Mouse (Mus musculus) left cerebral cortex, postnatal 10 days (tissue): ENCODE data around the gene Gpx6. TPM values are rescaled to one million over a fixed set of nuclear protein-coding genes. Genes with fewer than 3 reads are reported as not detected.

ENCODE experiments used
- DNase-seq, 2 experiments: peaks; one replicate each; pipeline ENCODE4 v3.0.0; 2021 to 2022; ENCODE audit warnings: low spot score in 2 of 2, mixed read lengths in 1 of 2; ENCODE audit errors: extremely low spot score in 1 of 2
- intact Hi-C: fragments of 180-260 bp; cut with DNase I; formaldehyde crosslinking; loops from one replicate; pipeline ENCODE4 v1.15.1; 2025
- total RNA-seq, 2 experiments: library from RNA; stranded (reverse); gene quantifications; 2 replicates each; pipeline ENCODE4 v1.2.3; 2021

Gpx6 gene
- not detected for total RNA-seq

DNA sequence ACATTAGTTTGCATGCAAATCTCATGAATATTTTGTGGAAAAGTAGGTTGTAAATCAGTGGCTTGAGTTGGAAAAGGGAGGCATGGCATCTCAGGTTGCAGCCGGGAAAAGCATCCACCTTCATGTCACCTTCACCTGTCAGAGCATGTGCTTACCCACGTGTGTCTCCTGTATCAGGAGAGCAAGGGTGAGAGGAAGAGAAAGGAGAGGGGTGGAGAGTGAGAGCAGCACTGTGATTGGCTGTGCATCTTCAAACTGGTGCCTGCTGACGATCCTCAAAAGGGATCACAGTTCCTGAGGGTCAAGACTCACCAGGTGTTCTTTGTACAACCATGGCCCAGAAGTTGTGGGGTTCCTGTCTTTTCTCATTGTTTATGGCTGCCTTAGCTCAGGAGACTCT lies at the start of gene Gpx6:
Gene Gpx6 (plus strand): TSS at position 200 of the 400 bp plus-strand sequence.
- no peak for DNase-seq
- intact Hi-C loops: no loop called here

DNA sequence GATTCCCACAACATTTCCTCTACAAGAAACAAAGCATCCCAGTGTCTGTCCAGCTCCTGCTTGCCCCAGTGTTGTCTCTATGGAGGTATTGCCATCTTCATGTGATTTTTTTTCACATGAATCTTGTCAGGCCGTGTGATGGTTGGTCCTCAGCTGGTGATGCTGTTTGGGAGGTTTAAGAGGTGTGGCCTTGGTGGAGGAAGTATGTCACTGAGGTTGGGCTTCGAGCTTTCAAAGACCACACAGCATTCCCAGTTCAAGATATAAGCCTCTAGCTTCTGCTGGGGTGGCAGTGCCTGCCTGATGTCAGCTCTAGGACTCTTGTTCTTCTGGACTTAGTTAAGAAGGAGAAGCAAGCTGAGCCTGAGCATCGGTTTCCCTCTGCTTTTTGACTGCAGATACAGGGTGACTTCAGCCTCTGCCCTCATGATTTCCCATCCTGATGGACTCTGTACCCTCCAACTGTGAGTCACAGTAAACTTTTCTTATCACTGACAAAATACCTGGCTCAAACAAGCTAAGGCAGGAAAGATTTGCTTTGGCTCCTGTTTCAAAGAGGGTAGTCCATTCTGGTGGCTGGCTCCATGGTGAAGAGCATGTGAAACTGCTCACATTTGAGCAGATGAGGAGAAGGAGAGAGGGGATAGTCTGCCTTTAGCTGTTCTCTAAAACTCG lies 49.0 kb upstream of the Gpx6 start:
- intact Hi-C loops: no loop called here
- DNase-seq: no peak

DNA sequence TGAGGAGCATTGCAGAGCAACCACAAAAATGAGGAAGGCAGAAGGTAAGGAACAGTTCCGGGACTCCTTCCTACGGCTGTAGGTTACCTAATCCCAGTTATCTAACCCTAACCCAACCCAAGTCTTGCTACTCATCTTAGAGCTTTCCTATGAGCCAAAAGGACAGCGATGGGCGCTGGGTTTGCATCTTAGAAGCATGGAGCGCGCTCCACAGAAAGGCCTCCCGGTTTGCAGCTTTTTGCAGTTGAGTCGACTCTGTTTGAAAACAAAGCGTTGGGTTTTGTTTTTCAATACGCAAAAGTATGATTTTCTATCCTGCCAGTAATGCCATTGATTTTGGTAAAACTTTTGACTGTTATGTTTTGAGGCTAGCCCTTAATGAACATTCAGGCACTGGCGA lies 48.0 kb upstream of the Gpx6 start:
- no peak for DNase-seq
- intact Hi-C loops: no loop called here

DNA sequence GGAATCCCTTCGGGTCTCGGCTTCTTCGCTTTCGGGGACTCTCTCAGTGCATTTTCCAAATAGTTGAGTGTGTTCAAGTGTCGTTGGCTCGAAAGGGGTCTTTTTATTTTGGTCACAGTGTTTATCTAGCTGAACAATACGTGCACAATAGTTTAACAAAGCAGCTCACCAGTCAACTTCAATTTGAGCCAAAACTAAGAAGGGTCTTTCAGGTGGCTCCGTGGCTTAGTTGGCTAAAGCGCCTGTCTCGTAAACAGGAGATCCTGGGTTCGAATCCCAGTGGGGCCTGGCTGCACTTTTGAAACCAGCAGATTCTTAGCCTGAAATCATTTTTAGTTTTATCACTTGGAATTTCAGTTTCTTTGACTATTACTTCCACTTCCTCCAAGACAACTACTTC lies 47.6 kb upstream of the Gpx6 start:
- intact Hi-C loops: no loop called here

DNA sequence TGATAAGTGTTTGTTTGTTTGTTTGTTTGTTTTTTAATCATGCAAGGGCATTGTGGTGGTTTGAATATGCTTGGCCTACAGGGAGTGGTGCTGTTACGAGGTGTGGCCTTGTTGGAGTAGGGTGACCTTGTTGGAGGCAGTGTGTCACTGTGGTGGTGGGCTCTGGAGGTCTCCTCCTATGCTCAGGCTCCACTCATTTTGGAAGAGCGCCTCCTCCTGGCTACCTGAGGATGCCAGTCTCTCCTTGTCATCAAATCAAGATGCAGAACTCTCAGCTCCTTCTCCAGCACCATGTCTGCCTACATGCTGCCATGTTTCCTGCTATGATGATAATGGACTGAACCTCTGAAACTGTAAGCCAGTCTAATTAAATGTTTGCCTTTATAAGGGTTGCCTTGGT lies 46.2 kb upstream of the Gpx6 start:
- no peak for DNase-seq
- intact Hi-C loops: no loop called here

More for the DNA sequence above, 47.6 kb upstream of the Gpx6 start:
- no peak for DNase-seq

DNA sequence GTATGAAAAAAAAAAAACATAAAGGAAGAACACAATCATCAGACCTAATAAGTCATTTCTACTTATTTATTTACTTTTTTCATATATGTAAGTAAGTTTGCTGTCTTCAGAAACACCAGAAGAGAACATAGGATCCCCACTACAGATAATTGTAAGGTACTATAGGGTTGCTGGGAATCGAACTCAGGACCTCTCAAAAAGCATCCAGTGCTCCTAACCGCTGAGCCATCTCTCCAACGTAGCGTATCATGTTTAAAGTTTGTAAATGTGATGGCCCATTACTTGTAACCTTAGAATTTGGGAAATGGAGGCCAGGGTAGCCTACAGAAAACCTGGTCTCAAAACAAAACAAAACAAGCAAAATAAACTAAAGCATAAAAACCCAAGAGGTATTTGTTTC lies 44.4 kb upstream of the Gpx6 start:
- DNase-seq: no peak
- intact Hi-C loops: no loop called here

DNA sequence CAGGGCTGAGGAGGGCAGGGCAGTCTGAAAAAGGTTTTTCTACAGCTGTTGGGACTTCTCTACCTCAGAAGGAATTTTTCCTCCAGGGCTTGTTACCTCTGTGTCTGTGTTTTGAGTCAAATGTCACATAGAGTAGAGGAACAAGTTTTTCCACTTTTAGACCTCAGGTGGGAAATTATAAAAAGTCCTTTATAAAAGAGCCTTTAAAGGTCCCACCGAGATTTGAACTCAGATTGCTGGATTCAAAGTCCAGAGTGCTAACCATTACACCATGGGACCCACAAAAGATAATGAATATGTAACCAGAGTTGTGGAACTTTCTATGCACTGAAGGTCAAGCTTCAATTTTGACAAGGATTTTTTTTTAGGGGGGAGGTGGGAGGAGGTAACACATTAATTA lies 43.7 kb upstream of the Gpx6 start:
- no peak for DNase-seq
- intact Hi-C loops: no loop called here

DNA sequence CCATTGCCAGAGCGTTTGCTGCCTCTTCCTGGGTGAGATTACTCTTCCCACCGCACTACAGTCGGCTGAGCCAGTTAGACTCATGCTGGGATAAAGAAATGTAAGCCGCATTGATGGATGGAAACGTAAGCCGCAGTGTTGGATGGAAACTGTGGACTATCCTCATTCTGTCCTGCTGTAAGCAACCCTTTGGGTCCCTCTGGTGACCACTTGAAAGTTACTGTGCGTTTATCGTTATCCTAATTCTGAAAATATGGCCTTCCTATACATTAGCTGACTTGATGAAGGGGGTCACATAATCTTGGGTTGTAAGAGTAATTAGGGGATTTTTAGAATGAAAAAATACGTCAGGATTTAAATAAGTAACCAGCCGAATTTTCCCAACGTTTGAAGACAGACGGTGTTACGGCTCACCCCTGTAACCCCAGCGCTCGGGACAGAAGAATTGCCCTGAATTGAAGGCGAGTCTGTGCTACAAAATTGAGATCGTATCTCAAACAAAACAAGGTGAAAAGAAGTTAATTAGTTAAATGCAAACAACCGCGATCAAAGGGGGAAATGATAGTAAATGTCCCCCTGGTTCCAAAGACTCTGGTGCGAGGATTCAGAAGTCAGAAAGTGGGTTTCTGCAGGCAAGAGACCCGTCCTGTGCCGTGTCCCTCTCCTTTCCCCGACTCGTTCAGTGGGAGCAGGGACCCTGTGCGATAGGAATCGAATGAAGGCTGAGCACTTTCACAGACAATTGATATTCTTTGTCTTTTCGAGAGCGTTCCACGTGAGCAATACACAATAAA lies 36.7 kb upstream of the Gpx6 start:
- DNase-seq: peak in 1 of 2 experiments; percentile 26
- intact Hi-C loops: loop anchor here (5.0 kb wide), 4 partner anchors 47 to 103 kb away; no protein-coding TSS in a partner anchor

DNA sequence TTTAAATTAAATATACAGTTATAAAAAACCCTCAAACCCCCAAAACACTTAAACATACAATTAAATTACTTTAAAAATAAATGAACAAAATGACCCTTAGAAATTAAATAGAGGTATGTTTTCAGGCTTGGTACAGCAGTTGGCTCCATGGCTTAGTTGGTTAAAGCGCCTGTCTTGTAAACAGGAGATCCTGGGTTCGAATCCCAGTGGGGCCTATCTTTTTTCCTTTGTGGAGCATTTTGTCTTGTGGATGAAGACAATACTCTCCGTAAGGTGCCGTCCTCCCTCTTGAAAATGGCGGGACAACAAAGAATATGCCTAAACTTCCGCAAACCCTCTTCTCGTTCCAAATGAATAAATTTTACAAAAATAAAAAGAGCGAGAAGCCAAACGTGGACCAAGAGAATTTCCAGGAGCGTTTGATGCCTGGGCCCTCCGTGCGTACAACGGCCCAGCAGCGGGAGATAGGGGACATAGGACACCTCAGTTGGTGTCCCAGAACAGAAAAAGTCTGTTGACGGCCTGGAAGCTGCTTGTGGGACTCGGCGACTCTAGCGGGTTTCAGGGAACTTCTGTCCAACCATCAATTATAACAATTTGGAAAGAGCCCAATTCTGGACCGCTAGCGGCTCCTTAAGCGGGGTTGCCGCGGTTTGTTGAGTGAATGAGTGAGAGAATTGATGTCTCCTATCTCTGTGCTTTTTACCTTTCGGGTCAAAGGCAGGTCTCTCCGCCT lies 35.9 kb upstream of the Gpx6 start:
- intact Hi-C loops: loop anchor here (5.0 kb wide), 4 partner anchors 46 to 104 kb away; no protein-coding TSS in a partner anchor
- DNase-seq: peak; percentile 64 to 87

DNA sequence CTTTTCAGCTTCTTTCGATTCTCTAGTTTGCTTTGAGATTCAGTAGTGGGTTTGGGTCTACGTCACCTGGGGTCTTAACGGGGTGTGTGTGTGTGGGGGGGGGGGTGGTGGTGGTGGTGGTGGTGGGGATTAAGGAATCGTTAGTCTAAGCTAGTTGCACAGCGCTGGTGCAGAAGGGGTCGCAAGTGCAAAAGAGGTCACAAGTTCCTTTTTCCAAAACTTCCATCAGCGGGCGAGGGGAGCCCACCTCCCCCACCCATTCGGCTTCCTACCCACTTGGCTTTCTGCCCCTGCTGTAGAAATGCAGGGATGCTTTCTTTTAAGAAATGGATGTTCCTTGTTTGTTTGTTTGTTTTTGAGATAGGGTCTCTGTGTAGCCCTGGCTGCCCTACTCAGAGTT lies 35.4 kb upstream of the Gpx6 start:
- no peak for DNase-seq
- intact Hi-C loops: loop anchor here (5.0 kb wide), 4 partner anchors 46 to 104 kb away; no protein-coding TSS in a partner anchor

DNA sequence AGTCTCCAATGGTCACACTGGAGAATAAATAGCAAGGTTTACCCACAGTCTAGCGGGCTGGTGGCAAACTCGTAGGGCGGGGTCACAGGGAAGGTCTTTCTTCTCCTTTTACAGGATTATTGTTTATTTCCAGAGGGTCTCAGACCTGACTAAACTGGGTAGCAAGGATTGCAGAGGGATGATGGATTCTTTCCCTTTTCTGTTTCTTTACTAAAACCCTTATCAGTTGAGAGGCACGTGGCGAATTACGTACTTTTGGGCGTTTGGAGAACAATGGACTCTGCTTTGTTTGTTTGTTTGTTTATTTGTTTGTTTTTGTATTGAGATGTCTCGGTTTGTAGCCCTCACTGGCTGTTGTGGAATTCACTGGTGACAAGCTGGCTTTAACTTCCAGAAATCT lies 32.8 kb upstream of the Gpx6 start:
- intact Hi-C loops: loop anchor here (5.0 kb wide), 4 partner anchors 43 to 107 kb away; no protein-coding TSS in a partner anchor
- no peak for DNase-seq

DNA sequence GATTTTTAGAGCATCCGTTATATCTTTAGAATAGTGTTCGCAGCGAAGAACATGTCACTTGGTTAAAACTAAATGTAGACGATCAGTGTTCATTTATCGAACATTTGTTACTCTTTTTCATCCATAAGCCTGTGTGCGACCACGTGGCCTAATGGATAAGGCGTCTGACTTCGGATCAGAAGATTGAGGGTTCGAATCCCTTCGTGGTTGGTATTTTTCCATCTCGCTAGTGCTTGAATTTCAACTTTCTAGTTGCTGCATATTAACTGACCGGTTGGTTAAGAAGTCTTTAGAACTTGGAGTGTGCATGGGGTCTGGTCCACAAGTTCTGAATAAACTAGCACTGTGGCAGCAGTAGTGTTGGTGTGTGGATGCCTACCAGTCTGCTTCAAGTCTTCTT lies 32.4 kb upstream of the Gpx6 start:
- intact Hi-C loops: loop anchor here (5.0 kb wide), 4 partner anchors 43 to 107 kb away; no protein-coding TSS in a partner anchor
- DNase-seq: peak; percentile 66 to 85

DNA sequence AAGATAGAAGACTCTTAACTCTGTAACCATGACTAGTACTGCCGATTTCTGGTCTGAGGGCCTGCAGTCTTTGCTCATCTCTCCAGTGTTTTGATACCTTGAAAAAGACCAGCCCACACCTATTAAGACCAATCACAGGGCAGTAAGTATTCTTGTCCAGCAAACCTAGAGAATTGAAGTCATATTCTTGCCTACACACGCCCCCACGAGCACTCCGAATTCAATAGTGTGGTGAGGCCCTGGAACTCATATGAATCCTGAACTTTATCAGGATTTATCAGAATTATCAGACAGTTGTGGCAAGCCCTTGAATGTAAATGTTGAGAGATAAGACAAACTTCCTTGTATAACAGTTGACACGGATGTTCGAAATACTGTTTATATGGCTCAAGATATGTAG lies 19.3 kb upstream of the Gpx6 start, which contains the start of gene Gpx5:
Gene Gpx5 (minus strand): TSS at position 101 of the 400 bp plus-strand sequence.
- no peak for DNase-seq
- intact Hi-C loops: no loop called here

DNA sequence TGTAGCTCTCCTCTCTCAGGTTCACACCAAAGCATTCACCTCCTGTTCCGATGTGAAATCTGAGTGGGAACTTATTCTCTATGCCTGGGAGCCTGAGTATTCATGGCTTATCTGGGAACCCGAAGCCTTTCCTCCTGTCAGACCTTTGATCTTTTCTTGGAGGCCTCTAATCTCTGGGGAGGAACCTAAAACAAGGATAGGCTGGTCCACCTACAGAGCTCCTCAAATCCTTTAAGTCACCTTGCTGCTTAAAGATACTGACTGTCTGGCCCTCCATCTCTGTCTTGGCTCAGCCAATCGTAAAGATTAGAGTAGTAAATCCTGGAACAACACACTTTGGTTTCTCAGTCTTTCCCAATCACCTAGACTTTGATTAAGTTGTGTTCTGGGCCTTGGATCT lies 13.4 kb upstream of the Gpx6 start:
- no peak for DNase-seq
- intact Hi-C loops: no loop called here

DNA sequence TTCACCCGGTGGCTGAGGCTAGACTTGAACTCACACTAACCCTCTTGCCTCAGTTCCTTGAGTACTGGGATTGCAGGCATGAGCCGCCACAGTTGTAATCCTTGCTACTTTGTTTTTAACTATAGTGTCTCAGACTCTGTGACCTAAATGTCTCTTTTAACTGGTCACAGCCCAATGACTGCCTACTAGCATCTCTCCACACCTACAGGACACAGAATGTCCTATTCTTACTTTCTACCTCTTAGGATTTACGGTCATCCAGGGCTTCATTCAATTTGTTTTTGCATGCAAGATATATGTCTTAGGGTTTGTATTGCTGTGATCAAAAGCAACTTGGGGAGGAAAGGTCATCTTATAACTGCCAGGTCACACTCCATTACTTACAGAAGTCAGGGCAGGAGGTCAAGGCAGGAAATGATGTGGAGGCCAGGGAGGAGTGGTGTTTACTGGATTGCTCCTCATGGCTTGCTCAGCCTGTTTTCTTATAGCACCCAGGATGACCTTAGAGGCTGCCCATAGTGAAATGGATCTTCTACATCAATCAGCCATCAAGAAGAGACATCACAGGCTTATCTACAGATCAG lies 7.3 kb upstream of the Gpx6 start:
- no peak for DNase-seq
- intact Hi-C loops: no loop called here

DNA sequence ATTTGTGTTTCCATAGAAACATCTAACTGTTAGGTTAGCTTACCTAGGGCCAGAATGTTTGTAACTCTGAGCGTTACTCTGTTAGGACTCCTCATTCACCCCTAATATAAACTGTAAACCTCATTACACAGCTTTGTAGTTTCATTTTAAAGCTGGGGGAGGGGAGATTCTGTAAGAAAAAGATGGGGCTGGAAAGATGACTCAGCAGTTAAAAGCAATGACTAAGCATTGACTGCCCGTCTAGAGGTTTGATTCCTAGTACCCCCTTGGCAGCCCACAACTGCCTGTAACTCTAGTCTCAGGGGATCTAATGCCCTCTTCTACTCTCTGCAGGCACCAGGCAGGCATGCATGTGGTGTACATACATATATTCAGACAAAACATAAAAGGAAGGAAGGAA lies 2.1 kb upstream of the Gpx6 start:
- DNase-seq: no peak
- intact Hi-C loops: no loop called here

DNA sequence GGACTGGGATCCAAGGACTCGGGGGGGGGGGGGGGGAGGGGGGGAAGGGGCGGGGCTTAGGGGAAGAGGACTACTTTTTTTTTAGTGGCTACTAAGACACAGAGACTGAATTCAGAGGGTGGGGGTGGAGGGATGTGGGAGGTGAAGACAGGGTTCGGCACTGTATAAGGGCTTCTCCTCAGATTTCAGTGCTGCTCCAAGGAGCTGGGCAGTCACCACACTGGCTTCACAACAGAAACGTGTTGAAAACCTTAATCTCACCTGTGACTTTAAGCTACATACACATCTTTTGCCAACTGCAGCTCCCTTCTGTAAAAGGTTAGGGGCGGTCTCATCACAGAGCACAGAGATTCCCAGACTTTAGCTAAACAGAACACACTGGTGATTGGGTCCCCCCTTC lies 929 bp downstream of the Gpx6 start:
- intact Hi-C loops: no loop called here
- DNase-seq: no peak

DNA sequence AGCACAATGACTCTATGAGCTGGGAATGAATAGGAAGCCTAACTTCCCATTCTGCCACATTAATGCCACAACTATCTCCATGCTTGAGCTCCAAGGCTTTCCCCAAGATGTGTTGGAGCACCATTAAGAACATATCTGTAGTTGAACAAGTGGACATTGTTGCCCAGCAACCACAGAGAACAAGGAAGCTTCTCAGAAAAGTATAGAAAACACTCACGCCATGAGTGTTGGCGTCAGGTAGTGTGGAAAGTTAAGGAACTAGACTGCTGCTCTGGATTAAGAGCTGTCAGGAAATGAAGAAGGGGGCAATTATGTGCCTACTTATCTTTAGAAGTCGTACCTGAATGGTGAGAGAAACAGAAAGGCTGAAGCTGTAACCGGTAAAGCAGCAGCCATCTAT lies 2.0 kb downstream of the Gpx6 start:
- intact Hi-C loops: no loop called here
- DNase-seq: no peak

DNA sequence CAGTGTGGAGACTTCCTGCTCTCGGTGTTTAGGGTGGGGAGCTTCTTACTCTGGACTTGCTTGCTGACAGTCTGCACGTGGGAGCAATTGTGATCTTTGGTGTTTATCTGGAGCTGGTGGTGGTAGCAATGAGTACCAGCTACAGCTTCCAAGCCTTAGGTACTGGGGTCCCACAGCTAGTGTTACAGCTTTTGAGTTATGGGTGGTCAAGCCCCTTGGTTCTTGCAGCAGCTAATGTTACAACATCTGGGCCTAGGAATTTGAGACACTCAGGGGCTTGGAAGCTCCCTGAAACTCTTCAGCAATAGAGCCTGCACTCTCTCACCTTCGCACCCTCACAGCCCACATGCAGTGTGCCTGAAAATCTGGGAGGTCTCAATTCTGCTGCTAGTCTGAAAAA lies 8.3 kb downstream of the Gpx6 start:
- no peak for DNase-seq
- intact Hi-C loops: loop anchor here (5.0 to 10.0 kb wide), 2 partner anchors 43 to 1025 kb away; no protein-coding TSS in a partner anchor
